Mouse (Mus musculus) heart, adult 18-20 months (tissue): Measurements from ENCODE around the gene Stat6. TPM values are rescaled to one million over a fixed set of nuclear protein-coding genes. Genes with fewer than 3 reads are reported as not detected.

Experiments used
- total RNA-seq, 2 experiments: library from RNA; stranded (reverse); gene quantifications; 2 replicates each; pipeline ENCODE4 v1.2.3; 2021

Gene Stat6
- total RNA-seq, 2 experiments from 2014 or later, result 45.2 to 45.7 TPM

Other genes starting within 250 kb of the Stat6 start
- gene Stac3, start 141.3 kb upstream of the Stat6 start, total RNA-seq, result under 1 TPM; 0.37 to 0.54 TPM
- gene Ndufa4l2, start 128.0 kb upstream of the Stat6 start, total RNA-seq, result 10 to 100 TPM; 23.9 to 27.0 TPM
- 10 to 100 TPM; 39.3 to 44.7 TPM for gene Shmt2, start 120.5 kb upstream of the Stat6 start, total RNA-seq
- under 1 TPM; 0.35 to 0.39 TPM for gene Nxph4, start 108.4 kb upstream of the Stat6 start, total RNA-seq
- gene Lrp1, start 21.8 kb upstream of the Stat6 start, total RNA-seq, result 10 to 100 TPM; 65.2 to 69.7 TPM
- 1 to 10 TPM; 3.6 to 3.8 TPM for gene Nemp1, start 23.9 kb downstream of the Stat6 start, total RNA-seq
- 1 to 10 TPM; 4.8 to 5.3 TPM for gene Nab2, start 25.6 kb downstream of the Stat6 start, total RNA-seq
- under 1 TPM in 1 of 2 experiments, not detected in 1; 0.08 TPM for gene Myo1a, start 62.2 kb downstream of the Stat6 start, total RNA-seq
- not detected for gene Tac2, start 81.5 kb downstream of the Stat6 start, total RNA-seq
- gene Zbtb39, start 96.6 kb downstream of the Stat6 start, total RNA-seq, result 1 to 10 TPM; 6.8 to 7.6 TPM
- 1 to 10 TPM; 3.3 to 3.5 TPM for gene Gpr182, start 108.7 kb downstream of the Stat6 start, total RNA-seq
- gene Rdh1, start 116.7 kb downstream of the Stat6 start, total RNA-seq, result under 1 TPM; 0.07 to 0.10 TPM
- gene Rdh16f1, start 116.8 kb downstream of the Stat6 start, total RNA-seq, result under 1 TPM in 1 of 2 experiments, not detected in 1; 0.10 TPM
- not detected for gene Rdh9, start 133.4 kb downstream of the Stat6 start, total RNA-seq
- gene Rdh16, start 158.2 kb downstream of the Stat6 start, total RNA-seq, result under 1 TPM in 1 of 2 experiments, not detected in 1; 0.10 TPM
- not detected for gene Rdh19, start 206.9 kb downstream of the Stat6 start, total RNA-seq
- gene Rdh16f2, start 223.5 kb downstream of the Stat6 start, total RNA-seq, result not detected
- not detected for gene Rdh7, start 245.8 kb downstream of the Stat6 start, total RNA-seq